Mouse (Mus musculus): Measurements from ENCODE around the gene Vmn2r36. TPM values are rescaled to one million over a fixed set of nuclear protein-coding genes. Genes with fewer than 3 reads are reported as not detected.
"Not testable (repeated sequence)": the region's sequence is repeated elsewhere in the genome, so short reads cannot be mapped to it uniquely, and the experiment has no call there.

Vmn2r36 gene
- polyA plus RNA-seq (2015; fragmentation: Nextera tagmentation; extraction: Ambion mirVana): not detected in 2 replicates

- not testable (repeated sequence) for H3K9me3 ChIP-seq (ENCODE audit: control insufficient read depth, low read length); H3K36me3 ChIP-seq (ENCODE audit: control insufficient read depth, insufficient read depth, low read length); H3K4me1 ChIP-seq (ENCODE audit: control insufficient read depth, insufficient read depth, low read depth, low read length); H3K4me2 ChIP-seq (ENCODE audit: low read length); ATAC-seq; H3K4me3 ChIP-seq (ENCODE audit: low read length); H3K27ac ChIP-seq (ENCODE audit: low read depth, low read length); H3K27me3 ChIP-seq (replicated peaks; ENCODE audit: control insufficient read depth, insufficient read depth, low read length); H3K9ac ChIP-seq (ENCODE audit: low read depth, low read length)
- WGBS: no CpG with 5 or more reads among the region's 1 CpGs
Measured at GRCm38 (mm10) chr7:7902395-7902794, at the start of gene Vmn2r36. TSS of gene Vmn2r36 (minus strand) at chr7:7902495.

Other genes starting within 250 kb of the Vmn2r36 start
- gene Vmn2r34, start 213.0 kb downstream of the Vmn2r36 start, polyA plus RNA-seq (2015; fragmentation: Nextera tagmentation; extraction: Ambion mirVana): not detected in 2 replicates
- gene Vmn2r35, start 82.6 kb downstream of the Vmn2r36 start, polyA plus RNA-seq (2015; fragmentation: Nextera tagmentation; extraction: Ambion mirVana): not detected in 2 replicates

Measured in hindbrain, embryonic 16.5 days (tissue).